Mouse (Mus musculus): ENCODE measurements around the gene Nf1. TPM values are rescaled to one million over a fixed set of nuclear protein-coding genes. Genes with fewer than 3 reads are reported as not detected.
A peak's percentile ranks its signal among the peaks of the same experiment; 100 is the strongest.

Gene Nf1
- total and polyA plus RNA-seq, 2 experiments from 2014 or later, result 7.3 to 83.0 TPM

DNA sequence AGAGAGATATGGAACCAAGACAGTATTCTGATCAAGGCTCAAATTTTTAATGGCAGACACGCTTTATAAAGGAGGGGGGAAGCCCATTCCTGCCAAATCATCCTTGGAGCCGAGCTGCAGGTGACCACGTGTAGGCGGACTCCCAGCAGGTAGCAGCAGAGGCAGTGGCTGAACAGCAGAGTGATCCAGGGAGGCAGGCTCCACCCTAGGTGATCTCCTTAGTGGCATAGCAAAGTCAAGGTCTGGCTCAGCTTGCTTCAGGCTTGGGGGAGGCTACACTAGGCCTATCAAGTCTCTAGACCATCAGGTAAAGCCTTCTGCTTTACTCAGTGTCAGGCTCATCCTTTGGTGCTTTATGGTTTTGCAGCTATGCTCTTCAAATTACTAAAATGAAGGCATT lies 87.1 kb downstream of the Nf1 start:
- Histone ChIP-seq H3K4me2 (ENCODE audit: low read depth, low read length, poor library complexity, severe bottlenecking) (no peak overlapping the region), H3K36me3 (ENCODE audit: insufficient read depth, low read length) (no peaks in the 10 kb centered on the region), H3K27ac (ENCODE audit: low read depth, low read length) (no peak overlapping the region), H3K4me1 (ENCODE audit: insufficient read depth, low read length) (no peaks in the 10 kb centered on the region), H3K9ac (replicated peaks; ENCODE audit: low read length, poor library complexity, severe bottlenecking) (no peak overlapping the region), H3K9me3 (ENCODE audit: low read length) (no peaks in the 10 kb centered on the region), H3K27me3 (ENCODE audit: insufficient read depth, low read length) (no peaks in the 10 kb centered on the region), H3K4me3 (ENCODE audit: low read depth, low read length) (no peak overlapping the region)
- no peak for ATAC-seq (ENCODE audit: low FRiP score)
- WGBS, result 60% methylated on average over 4 of the region's 4 CpGs
- no peak for DNase-seq (ENCODE audit: low spot score)
- TF ChIP-seq CTCF (IDR thresholded peaks at IDR 0.05), result no peak

DNA sequence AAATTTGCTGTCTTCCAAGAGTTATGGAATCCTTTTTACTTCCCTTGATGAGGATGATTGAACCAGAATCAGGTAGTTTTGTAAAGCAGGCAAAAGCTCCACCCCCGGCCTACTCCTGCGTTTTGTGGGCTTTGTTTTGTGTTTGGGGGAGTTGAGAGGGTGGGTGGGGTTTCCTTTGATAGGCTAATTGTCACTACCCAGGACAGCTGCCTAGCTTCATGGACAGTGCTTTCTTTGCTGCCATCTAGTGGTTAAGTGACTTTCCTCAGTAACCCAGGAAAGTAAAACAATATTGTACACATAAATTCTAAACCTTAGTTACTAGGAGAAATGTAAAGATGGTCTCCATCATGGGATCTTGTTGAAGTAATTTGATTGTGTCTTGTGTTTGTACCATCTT lies 88.1 kb downstream of the Nf1 start:
- 3% methylated on average over 2 of the region's 2 CpGs for WGBS
- Histone ChIP-seq H3K9me3 (ENCODE audit: low read length) (no peaks in the 10 kb centered on the region), H3K4me3 (ENCODE audit: low read depth, low read length) (no peak overlapping the region), H3K36me3 (ENCODE audit: insufficient read depth, low read length) (no peaks in the 10 kb centered on the region), H3K27ac (ENCODE audit: low read depth, low read length) (no peak overlapping the region), H3K4me1 (ENCODE audit: insufficient read depth, low read length) (no peaks in the 10 kb centered on the region), H3K9ac (replicated peaks; ENCODE audit: low read length, poor library complexity, severe bottlenecking) (no peak overlapping the region), H3K4me2 (ENCODE audit: low read depth, low read length, poor library complexity, severe bottlenecking) (no peak overlapping the region), H3K27me3 (ENCODE audit: insufficient read depth, low read length) (no peaks in the 10 kb centered on the region)
- DNase-seq (ENCODE audit: low spot score) (peak; percentile 78), ATAC-seq (ENCODE audit: low FRiP score) (no peak)
- TF ChIP-seq CTCF (IDR thresholded peaks at IDR 0.05), result peak; percentile 82

DNA sequence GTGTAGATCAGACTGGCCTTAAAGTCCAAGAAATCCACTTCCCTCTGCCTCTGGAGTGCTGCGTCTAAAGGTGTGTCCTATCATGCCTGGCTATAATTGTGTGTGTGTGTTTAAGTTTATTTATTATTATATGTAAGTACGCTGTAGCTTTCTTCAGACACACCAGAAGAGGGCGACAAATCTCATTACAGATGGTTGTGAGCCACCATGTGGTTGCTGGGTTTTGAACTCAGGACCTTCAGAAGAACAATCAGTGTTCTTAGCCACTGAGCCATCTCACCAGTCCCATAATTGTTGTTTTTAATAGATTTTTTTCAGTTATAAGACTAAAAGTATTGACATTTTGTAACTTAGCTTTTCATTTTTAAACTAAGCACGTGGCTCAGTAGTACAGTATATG lies 95.8 kb downstream of the Nf1 start:
- peak; percentile 25 for TF ChIP-seq CTCF (IDR thresholded peaks at IDR 0.05)
- ATAC-seq (ENCODE audit: low FRiP score), result no peak
- 97% methylated on average over 4 of the region's 4 CpGs for WGBS

DNA sequence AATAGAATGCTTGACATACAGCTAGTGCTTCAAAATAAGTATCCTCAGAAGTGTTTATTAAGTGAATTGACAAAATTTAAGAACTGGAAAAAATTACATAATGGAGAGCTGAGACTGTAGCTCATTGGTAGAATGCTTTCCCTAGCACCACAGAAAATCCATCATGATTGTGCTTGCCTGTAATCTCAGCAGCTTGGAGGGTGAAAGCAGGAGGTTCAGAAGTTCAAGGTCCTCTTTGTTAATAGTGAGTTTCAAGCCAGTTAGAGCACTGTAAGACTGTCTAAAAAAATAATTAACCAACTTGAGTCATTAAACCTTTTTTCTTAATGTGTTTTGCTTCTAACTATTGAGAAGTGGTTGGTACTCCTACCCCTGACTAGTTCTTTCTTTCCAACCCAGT lies 108.9 kb downstream of the Nf1 start:
- H3K9ac ChIP-seq (replicated peaks; ENCODE audit: low read length, poor library complexity, severe bottlenecking), result no peak overlapping the region
- H3K36me3 ChIP-seq (ENCODE audit: insufficient read depth, low read length), result peaks cover 19% of the 10 kb centered on the region
- H3K27me3 ChIP-seq (ENCODE audit: insufficient read depth, low read length), result no peaks in the 10 kb centered on the region
- H3K27ac ChIP-seq (ENCODE audit: low read depth, low read length), result no peak overlapping the region
- ATAC-seq (ENCODE audit: low FRiP score), result no peak
- H3K4me3 ChIP-seq (ENCODE audit: low read depth, low read length), result no peak overlapping the region
- no peaks in the 10 kb centered on the region for H3K4me1 ChIP-seq (ENCODE audit: insufficient read depth, low read length)
- DNase-seq (ENCODE audit: low spot score), result no peak
- H3K4me2 ChIP-seq (ENCODE audit: low read depth, low read length, poor library complexity, severe bottlenecking), result no peak overlapping the region
- TF ChIP-seq CTCF (IDR thresholded peaks at IDR 0.05), result no peak
- H3K9me3 ChIP-seq (ENCODE audit: low read length), result no peaks in the 10 kb centered on the region

More for the DNA sequence above, 95.8 kb downstream of the Nf1 start:
- no peak overlapping the region for H3K4me3 ChIP-seq (ENCODE audit: low read depth, low read length)
- no peak overlapping the region for H3K4me2 ChIP-seq (ENCODE audit: low read depth, low read length, poor library complexity, severe bottlenecking)
- H3K9me3 ChIP-seq (ENCODE audit: low read length), result no peaks in the 10 kb centered on the region
- H3K27me3 ChIP-seq (ENCODE audit: insufficient read depth, low read length), result no peaks in the 10 kb centered on the region
- peaks cover 8% of the 10 kb centered on the region; the same call in 1 of the 2 replicates for H3K36me3 ChIP-seq (ENCODE audit: insufficient read depth, low read length)
- no peak for DNase-seq (ENCODE audit: low spot score)
- H3K9ac ChIP-seq (replicated peaks; ENCODE audit: low read length, poor library complexity, severe bottlenecking), result no peak overlapping the region
- no peaks in the 10 kb centered on the region for H3K4me1 ChIP-seq (ENCODE audit: insufficient read depth, low read length)
- H3K27ac ChIP-seq (ENCODE audit: low read depth, low read length), result no peak overlapping the region

DNA sequence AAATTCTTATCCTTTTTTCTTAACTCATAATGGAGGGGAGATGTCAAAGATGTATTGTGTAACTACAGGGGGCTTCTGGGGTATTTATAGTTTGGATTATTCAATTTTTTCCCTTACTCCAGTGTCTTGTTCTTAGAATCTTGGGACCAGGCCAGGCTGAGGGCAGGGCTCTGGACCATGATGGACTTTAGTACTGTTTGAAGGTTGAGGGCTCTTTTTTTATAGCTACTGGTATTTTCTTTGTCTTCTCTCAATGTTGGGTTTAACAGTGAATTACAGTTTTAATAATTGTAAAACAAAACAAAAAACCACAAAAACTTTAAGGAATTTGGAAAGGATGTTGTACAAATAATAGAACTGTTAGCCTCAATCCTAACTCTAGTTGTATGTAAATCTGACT lies 113.5 kb downstream of the Nf1 start:
- no peak overlapping the region for H3K9ac ChIP-seq (replicated peaks; ENCODE audit: low read length, poor library complexity, severe bottlenecking)
- ATAC-seq (ENCODE audit: low FRiP score) (no peak), DNase-seq (ENCODE audit: low spot score) (no peak)
- no peak overlapping the region for H3K4me3 ChIP-seq (ENCODE audit: low read depth, low read length)
- no peaks in the 10 kb centered on the region for H3K4me1 ChIP-seq (ENCODE audit: insufficient read depth, low read length)
- H3K27ac ChIP-seq (ENCODE audit: low read depth, low read length), result no peak overlapping the region
- H3K36me3 ChIP-seq (ENCODE audit: insufficient read depth, low read length), result peaks cover 19% of the 10 kb centered on the region
- H3K9me3 ChIP-seq (ENCODE audit: low read length), result no peaks in the 10 kb centered on the region
- H3K4me2 ChIP-seq (ENCODE audit: low read depth, low read length, poor library complexity, severe bottlenecking), result no peak overlapping the region
- H3K27me3 ChIP-seq (ENCODE audit: insufficient read depth, low read length), result no peaks in the 10 kb centered on the region
- TF ChIP-seq CTCF (IDR thresholded peaks at IDR 0.05), result no peak

DNA sequence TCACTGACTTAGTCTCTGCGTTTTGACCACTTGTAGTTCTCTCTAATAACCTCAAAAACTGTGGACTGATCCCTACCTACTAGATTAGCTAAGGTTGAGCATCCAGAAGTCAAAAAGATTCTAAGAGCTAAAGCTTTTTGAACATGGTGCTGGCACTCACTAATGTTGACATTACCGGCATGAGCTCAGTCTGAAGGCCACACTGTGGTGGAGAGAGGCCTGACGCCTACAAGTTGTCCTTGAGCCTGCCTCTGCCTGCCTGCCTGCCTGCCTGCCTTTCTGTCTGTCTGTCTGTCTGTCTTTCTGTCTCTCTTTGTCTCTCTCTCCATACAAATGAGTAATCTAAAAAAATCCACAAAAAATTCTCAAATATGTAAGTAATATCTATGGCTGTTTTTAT lies 118.4 kb downstream of the Nf1 start:
- Histone ChIP-seq H3K9ac (replicated peaks; ENCODE audit: low read length, poor library complexity, severe bottlenecking) (no peak overlapping the region), H3K4me2 (ENCODE audit: low read depth, low read length, poor library complexity, severe bottlenecking) (no peak overlapping the region), H3K9me3 (ENCODE audit: low read length) (no peaks in the 10 kb centered on the region), H3K27ac (ENCODE audit: low read depth, low read length) (no peak overlapping the region), H3K4me3 (ENCODE audit: low read depth, low read length) (no peak overlapping the region), H3K36me3 (ENCODE audit: insufficient read depth, low read length) (peaks cover 18% of the 10 kb centered on the region), H3K4me1 (ENCODE audit: insufficient read depth, low read length) (no peaks in the 10 kb centered on the region), H3K27me3 (ENCODE audit: insufficient read depth, low read length) (no peaks in the 10 kb centered on the region)
- TF ChIP-seq CTCF (IDR thresholded peaks at IDR 0.05), result no peak
- ATAC-seq (ENCODE audit: low FRiP score), result no peak
- no peak for DNase-seq (ENCODE audit: low spot score)
- WGBS, result 90% methylated on average over 3 of the region's 3 CpGs

Data from midbrain, postnatal 0 days (tissue).